Mouse (Mus musculus): ENCODE data around the gene Cbfa2t2.

The Cbfa2t2 gene

DNA sequence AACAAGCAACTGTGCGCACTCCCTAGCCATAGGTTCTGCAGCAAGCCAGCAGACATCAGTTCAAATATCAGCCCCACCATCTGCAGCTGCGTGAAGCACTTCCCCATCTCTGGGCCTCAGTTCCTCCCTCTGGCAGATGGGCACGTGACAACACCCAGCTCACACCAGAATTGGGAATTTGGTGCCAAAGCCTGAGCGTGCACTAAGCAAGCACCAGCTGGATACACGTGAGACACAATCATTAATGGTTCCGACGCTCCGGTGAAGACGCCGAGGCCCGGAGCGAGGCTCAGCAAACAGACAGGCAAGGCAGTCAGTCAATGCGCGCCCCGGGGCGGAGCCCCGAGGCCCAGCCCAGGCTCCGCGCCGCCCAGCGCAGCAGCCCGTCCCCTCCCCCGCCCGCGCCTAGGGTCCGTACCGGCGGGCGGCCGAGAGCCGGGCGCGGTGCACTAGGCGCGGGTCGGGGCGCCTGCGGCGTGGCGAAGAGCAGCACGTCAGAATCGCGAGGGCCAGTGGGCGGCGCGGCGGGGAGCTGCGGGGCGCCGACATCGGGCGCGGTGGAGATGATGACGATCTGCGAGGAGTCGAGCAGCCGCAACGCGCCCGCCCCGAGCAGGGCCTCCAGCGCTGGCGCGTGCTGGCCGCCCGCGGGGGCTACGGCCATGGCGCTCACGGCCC, 132.9 kb downstream of the Cbfa2t2 start:
- no peak for DNase-seq (ENCODE audit: low spot score)

DNA sequence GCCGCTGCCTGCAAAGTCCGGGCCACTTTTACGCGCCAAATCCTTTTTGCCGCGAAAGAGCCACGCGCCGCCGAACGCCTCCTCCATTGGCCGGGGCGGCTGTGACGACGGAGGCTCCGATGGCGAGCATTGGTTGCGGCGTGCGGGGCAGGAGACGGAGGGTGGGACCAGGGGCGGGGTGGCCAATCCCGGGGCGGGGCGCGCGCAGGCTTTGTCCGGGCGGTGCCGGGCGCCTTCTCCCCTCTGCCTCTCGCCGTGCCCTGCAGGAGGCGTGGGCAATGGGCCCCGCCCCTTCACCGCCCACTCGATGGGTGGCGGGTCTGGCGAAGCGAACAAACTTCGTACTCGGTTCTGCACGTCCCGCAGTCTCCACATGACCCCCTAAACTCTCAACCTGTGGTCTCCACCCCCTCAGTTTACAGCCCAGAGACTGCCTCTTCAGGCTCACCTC, 133.6 kb downstream of the Cbfa2t2 start, which contains the start of gene E2f1:
E2f1 (minus strand) TSS at position 57 of the 451 bp plus-strand sequence.
- DNase-seq (ENCODE audit: low spot score) = peak; percentile 72

DNA sequence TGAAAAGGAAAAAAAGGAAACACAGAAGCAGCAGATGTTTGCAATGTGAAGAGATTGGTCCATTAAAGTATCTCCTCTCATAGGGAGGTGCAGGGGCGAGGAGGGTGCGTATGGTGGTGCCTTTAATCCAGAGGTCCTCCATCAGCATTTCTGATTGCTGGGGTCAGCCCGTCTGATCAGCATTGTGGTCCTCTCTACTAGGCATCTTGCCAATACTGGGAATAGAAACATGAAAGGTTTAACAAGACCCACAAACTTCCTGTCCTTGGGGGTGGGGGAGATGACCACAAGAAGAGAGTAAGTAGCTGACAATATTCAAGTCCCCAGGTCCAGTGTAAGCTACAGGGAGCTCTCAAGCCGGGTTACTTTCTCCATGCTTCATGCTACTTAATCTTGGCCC, 134.4 kb downstream of the Cbfa2t2 start:
- DNase-seq (ENCODE audit: low spot score) = no peak

DNA sequence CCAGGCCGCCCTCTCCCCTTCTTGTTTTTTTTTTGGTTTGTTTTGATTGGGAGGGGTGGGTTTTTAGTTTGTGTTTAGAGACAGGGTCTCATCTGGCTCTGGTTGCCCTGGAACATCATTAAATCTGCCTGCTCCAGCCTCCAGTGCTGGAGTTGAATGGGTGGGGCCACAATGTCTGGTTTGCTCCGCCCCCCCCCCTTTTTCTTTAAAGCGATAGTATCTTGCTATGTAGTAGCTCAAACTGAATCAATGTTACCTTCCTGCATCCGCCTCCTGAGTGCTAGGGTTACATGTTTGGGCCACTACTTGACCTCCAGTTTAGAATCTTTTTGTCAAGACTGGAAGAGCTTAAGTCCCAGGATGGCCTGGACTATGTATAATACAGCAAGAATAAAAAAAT, 135.0 kb downstream of the Cbfa2t2 start:
- no peak for DNase-seq (ENCODE audit: low spot score)

DNA sequence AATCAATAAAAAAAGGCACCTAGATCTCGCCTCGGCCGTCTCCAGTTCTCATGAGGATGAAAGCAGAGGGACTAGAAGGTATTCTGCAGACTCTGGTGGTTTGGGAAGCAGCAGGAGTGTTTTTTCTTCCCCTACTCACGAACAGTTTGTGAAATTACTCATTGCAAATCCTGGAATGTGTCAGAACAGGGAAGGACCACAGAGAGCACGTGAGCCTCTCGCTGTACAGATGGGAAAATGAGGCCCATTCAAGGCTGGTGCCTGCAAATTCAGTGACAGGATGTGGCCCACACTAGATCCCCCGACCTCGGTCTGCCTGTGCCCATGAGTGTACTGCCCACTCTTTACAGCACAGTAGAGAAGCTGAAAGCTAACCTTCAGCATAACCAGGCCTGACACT, 135.7 kb downstream of the Cbfa2t2 start:
- DNase-seq (ENCODE audit: low spot score) = no peak

DNA sequence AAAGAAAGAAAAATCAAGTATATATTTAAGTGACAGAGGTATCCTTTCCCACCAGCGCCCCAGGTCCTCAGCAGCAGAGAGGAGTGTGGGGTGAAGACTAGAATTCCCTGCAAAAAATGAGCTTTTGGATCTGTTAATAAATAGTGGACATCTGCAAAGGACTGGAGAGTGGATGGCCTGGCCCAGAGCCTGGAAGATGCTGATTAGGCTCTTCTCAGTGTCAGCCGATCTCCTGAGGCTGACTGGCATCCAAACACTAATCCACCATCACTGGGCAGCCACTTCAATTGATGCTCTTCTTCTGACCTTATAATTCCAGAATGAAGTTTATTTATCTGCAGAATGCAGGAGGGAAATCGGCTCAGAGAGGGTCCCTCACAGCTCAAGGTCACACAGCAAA, 136.7 kb downstream of the Cbfa2t2 start:
- no peak for DNase-seq (ENCODE audit: low spot score)

DNA sequence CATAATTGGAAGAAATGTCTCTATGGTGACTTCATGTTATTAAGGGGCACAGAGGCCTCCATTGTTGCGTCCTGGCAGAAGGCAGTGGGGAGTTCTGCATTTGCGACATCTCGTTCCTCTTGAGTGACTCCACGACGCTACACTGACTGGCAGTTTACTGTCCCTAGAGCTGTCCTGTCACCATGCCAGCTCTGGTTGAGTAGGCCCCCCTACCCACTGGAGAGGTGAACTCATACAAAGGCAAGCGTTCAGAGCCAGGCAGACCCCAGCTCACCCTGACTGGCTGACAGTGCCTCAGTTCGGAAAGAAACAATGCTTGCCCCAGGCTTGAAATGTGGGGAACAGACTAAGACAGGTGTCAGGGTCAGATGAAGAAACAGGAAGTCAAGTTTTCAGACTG, 138.0 kb downstream of the Cbfa2t2 start:
- DNase-seq (ENCODE audit: low spot score) = no peak

DNA sequence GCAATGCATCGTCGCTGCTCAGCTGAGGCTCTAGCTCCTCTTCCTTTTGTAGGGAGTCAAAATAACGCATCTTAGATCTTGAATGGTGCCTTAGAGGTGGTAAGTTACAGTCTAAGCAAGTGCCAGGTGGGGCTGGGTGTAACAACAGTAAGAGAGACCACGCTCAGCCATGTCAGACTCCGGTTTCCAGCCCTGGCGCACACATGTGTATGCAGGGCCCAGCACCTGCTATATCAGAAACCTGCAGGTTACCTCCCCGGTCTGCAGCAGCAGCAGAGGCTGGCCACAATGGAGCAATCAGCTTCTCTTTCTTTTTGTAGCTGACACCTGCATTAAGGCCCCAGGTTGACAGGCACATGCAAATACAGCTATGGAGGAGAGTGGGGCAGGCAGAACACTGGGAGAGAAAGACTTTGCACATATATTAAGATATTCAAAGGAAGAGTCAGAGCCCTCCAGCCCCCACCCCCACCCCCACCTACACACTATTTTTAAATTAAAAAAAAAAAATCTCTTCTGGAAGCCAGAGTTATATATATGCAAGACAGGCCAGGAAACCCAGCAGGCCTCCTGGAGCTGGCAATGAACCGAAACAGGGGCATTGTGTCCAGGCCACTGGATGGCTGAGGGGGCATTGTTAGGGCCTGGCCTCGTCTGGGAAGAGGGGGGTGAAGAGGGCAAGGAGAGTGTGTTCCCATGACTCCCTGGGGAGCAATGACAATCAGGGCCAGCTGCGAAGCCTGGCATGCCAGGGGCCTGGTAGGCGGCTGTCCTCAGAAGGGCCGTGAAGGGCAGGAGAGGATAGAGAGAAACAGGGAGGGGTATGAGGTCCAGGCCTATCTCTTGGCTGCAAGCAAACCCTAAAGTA, 140.8 kb downstream of the Cbfa2t2 start:
- DNase-seq (ENCODE audit: low spot score) = no peak

DNA sequence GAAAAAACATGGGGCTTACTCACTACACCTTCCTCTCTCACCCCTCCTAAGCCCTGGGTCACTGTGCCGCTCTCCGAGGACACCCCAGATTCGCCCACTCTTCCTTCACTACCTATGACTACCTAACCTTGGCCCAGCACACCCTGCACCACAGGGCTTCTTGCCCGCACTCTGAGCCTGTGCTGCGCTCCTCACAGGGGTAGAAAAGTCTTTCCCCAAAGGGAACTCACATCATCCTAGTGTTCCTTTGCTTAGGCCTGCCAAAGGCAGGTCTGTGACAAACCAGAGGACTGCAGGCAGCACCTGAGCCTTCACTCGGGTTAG, 141.4 kb downstream of the Cbfa2t2 start:
- DNase-seq (ENCODE audit: low spot score) = no peak

DNA sequence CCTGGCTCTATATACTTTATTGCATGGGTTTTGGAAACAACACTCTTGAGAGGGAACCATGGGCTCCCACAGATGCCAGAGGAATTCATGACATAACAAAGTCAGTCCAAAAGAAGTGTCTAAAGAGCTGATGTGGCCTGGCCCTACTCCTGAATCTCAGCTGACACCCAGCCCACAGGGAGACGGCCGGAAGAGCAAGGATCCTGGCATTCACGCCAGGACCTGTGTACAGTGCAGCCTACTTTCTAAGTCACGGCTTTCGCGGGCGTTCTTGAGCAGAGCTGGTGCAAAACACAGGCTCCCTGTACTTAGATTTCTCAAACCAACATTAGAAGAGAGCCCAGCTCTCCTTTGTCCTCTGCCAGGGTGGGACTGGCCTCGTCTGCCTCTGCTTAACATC, 144.3 kb downstream of the Cbfa2t2 start:
- no peak for DNase-seq (ENCODE audit: low spot score)

DNA sequence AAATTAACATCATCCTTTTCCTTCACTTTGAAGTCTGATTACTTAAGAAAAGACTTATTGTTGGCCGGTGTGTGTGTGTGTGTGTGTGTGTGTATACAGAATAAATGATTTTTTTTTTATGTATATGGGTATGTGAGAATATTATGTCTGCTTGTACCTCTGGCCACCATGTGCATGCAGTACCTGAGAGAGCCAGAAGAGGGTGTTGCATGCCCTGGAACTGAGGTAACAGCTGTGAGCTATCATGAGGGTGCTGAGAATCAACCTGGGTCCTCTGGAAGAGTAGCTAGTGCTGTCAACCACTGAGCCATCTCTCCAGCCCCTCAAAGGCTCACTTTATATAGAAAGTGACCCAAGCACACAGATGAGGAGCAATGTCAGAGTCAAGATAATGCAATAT, 145.1 kb downstream of the Cbfa2t2 start:
- DNase-seq (ENCODE audit: low spot score) = no peak

DNA sequence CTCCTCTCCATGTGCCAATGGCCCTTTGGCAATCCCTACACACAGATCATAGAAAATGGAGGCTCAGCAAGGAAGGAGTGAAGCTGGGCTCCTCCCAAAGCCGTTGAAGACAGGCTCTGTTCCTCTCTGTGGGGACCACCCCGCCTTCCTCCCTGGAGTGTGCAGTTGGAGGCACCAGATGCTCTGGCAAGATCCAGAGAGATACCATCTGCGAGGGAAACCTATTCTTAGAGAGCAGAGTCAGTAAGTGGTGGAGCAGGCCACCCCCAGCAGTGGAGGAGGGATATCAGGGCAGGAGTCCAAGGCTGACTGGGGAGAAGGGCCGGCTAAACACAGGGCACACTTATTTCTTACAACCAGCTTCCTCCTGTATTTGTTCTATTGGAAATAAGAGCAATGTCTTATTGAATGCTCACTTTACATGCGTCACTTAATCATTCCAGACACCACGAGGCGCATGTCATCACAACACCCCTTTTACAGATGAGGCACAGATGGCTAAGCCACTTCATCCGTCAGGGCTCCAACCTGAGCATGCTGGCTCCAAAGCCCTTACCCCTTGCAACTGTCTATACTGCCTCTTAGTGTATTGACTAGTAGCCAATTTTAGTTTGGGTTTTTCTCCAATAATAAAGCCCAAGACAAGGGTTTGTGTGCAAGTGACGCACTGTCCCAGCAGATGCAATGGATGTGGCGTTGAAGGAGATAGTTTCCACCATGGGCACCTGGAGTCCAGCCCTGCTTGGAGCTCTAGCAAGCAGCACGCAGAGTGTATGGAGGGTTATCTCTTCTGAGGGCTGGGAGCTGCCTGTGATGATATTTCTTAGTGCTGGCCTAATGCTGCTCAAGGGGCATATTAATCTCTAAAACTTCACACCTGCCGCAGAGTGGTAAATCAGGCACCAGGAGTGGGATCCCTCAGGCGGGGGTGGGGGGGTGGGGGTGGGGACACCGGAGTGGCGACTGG, 147.9 kb downstream of the Cbfa2t2 start:
- peak; percentile 83 for DNase-seq (ENCODE audit: low spot score)

DNA sequence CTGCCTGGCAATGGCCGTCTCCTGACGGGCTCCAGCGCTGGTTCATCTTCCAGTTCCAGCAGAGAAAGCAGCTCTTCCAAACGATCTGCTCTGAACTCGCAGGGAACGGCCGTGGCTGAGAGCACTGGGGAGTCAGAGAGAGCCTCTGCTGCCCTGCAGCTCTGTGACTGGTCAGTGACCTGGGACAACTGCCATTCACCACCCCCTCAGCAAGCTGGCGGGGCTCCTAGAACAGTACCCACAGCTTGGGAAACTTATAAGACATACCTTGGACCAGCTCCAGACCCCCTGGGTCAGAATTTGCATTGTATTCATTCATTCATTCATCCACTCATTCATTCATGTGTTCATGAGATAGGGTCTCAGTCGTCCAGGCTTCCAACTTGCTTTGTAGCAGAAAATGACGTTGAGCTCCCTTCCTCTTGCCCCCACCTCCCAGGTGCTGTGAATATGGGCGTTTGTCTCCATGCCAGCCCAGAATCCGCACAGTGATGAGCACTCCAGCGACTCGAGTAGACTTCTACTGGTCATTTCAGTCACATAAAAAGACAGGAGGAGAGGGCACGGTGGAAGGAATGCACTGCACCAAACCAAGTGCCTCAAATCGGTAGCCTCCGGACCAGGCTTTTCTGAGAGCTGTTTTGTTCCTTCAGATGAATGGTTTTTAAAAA, 148.8 kb downstream of the Cbfa2t2 start:
- DNase-seq (ENCODE audit: low spot score) = no peak

DNA sequence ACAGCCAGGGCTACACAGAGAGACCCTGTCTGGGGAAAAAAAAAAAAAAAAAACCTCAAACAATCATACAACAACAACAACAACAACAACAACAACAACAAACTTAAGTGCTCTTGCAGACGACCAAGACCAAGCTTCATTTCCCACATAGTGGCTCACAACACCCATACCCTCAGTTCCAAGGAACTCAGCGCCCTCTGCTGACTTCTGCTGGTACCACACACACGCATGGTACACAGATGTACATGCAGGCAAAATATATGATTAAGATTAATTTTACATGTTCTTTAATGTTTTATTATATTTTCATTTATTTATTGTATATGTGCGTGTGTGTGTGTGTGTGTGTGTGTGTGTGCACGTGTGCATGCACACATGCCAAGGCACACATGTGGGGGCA, 150.1 kb downstream of the Cbfa2t2 start:
- DNase-seq (ENCODE audit: low spot score) = no peak
